Mouse (Mus musculus): Measurements from ENCODE around the gene Trim33.
A peak's percentile ranks its signal among the peaks of the same experiment; 100 is the strongest.

The Trim33 gene

DNA sequence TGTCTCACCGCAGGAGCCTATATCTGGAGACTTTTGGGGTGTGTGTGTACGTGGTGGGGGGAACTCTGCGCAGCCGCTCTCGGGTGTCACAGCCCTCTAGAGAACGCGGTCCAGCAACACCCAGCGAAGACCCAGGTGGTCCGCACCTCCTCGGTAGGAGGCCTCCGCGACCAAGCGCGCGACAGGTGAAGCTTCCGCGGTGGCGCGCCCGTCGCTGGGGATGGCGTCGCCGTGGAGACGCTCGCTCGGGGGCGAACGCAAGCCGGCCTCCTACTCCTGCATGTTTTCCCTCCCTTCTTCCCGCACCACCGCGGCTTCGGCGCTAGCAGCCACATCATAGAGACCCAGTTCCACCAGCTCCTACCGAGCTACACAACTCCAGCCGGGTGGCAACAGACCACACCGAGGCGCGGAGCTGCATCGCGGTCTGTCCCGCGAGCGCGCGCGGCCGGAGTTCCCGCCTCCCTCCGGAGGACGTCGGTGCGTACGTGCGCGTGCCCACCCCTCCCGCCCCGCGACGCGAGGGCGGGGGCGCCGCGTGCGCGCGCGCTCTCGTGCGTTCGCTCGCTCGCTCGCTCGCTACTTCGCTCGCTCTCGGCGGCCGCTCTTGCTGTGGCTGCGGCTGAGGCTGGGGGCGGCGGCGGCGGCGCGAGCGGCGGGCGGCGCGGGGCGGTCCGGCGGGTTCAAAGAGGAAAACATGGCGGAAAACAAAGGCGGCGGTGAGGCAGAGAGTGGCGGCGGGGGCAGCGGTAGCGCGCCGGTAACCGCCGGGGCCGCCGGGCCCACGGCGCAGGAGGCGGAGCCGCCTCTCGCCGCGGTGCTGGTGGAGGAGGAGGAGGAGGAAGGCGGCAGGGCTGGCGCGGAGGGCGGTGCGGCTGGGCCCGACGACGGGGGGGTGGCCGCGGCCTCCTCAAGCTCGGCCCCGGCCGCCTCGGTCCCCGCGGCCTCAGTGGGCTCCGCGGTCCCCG, at the start of gene Trim33:
Trim33 (plus strand) TSS at position 112 of the 968 bp plus-strand sequence.
- peak; percentile 86 for DNase-seq

DNA sequence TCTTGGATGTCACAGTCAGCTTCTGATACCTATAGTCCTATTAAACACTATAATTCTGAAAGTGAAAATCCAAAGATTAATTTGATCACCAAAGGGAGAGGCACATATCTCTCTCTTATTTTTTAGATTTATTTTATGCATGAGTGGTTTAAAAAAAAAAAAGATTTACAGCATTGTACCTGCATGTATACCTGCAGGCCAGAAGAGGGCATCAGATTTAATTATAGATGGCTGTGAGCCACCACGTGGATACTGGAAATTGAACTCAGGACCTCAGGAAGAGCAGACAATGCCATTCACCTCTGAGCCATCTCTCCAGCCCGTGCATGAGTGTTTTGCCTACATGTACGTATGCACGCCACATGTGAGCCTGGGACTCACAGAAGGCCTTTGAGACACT, 46.7 kb upstream of the Trim33 start:
- no peak for DNase-seq

DNA sequence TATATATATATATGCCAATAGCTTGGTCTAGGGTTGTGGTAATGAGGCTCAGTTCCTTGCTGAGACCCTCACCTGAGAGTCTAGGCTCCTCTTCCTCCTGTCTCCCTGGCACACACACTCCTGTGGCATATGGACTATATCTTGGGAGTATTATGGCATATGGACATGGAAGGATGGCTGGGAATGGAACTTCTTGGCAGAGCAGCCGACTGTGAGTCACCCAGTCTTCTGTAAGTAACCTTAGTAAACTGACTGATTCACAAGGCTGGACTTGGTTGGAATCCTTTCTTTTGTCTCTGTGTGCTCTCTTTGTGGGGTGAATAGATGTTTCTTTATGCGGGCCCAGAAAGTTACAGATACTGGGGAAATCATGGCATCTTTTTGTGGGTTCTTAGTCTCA, 37.6 kb upstream of the Trim33 start:
- no peak for DNase-seq

DNA sequence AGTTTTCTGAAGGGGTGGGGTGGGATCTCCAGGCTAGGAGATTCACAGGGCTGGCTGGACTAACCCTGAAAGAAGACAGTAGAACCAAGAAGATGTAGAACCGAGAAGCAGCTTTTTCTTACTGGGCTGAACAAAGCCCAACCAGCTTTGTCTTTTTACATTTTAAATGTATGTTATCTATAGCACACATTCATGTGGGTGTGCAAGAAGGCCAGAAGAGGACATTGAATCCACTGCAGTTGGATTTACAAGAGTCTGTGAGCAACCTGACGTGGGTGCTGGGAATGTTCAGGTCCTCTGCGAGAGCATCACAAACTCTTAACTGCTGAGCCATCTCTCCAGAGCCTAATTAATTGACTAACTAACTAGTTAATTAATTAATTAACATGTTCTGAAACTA, 36.9 kb upstream of the Trim33 start:
- DNase-seq = no peak

DNA sequence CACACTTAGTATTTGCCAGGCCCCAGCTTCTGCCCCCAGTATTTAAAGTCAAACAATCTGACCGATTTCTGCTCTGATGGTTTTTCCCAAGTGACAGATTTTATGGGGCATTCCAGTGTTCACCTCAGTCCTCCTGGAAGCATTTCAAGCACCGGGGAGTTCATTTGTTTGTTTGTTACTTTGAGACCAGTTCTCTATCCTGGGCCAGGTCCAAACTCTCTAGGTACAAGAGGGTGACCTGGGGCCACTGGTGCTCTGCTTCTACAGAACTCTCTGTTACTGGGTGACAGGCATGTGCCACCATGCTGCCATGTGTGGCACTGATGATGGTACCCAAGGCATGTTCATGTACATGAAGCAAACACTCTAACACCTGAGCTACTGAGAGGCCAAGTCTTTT, 35.6 kb upstream of the Trim33 start:
- DNase-seq = peak; percentile 36

DNA sequence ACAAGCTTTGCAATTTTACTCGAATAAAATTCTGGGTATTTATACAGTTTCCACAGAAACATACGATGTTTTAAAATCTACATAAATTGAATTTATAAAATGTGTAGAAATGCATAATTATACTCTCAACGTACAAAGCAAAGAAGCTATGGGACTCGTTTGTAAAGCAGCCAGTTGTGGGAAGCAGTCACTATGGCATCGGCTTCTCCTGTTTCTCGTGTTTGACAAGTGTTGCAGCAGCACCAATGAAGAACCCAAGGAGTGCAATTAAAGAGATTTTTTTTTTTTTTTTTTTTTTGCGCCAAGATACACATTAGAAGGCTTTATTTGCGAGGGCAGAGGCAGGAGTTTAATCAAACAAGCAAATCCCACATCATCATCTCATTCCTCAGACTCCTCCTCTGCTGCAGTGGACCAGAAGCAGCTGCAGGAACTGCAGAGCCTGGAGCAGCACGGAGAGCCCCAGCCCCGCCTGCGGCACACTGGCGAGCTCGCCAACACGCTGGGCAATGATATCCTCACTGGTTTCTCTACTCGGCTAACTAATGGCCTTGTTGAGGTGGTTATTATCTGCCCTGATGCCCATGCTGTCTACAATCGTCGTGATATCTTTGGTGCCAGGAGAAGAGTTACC, 32.3 kb upstream of the Trim33 start:
- no peak for DNase-seq

DNA sequence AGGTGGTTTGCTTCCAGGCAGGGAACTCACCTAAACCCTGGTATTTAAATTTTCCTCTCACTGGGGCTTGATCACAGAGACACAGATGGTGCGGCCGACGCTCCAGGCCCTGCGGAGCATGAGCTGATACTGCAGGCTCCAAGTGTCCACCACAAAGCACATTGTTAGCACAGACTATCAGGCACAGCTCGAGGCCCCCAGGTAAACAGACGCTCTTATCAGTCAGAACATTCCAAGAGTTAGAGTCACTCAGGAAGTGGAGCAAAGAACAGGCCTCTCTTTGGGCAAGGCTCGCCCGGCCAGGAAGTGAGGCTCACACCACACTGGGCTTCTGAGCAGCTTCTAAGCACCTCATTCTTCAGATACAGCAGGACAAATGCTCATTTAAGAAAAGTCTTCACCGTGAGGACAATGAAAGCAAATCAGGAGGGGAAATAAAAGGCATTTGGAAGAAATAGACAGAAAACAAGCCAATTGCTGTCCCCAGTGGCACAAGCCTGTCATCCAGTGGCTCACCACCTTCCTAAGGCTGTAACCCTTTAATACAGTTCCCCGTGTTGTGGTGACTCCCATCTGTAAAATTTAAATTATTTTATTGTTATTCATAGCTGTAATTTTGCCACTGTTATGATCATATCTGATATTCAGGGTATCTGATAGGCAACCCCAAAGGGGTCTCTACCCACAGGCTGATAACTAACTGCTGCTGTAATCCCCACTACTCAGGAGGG, 22.8 kb upstream of the Trim33 start:
- DNase-seq = no peak

DNA sequence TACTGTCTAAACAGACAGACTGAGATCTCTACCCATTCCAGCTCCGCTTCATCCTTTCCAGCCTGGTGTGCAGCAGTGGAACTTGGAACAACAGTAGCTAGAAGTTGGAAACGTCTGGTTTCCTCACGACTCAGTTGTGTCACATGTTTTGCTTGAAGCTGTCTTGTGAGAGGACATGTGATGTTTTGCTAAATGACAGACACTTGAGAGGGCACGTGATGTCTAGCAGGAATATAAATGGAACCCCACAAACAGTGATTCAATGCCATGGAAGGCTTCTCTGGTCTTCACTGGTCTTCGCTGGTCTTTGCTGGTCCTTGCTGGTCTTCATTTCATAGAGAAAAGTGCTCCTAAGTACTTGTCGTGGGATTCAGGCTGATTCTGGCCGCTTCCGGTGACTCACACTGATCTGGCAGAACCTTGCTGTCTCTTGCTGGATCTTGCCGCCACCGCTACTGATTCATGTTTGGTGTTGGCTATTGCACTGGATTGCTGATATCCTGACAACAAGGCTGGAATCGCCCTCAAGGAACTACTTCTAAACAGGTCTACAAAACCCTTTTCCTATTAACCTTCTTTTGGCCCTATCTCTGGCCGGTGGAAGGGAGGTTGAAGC, 16.2 kb upstream of the Trim33 start:
- no peak for DNase-seq

DNA sequence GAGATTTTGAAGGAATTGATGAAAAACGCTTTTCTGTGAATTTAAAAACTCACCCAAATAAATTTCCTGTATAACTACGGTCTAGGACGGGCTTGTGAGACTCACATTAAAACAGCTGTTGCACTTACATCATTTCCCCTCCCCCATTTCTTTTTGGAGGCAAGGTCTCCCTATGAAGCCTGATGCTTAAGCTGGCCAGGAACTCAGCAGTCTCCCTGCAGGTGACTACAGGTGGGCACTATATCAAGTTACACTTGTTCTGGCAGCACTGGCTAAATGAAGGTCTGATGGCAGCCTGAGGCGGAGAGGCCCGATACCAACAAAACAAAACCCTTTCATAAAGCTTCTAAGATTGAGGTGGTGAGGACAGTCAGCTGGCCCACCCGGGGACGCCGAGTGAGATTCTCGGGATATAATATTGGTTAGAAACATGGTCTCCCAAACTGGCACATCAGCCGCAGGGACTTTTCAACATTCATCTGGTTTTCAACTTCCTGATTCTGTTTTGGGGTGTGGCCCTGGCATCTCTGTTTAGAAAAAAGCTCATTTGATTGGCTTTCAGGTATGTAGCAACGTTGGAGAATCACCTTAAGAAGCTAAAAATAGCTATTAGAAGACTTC, 422 bp upstream of the Trim33 start:
- DNase-seq = no peak

DNA sequence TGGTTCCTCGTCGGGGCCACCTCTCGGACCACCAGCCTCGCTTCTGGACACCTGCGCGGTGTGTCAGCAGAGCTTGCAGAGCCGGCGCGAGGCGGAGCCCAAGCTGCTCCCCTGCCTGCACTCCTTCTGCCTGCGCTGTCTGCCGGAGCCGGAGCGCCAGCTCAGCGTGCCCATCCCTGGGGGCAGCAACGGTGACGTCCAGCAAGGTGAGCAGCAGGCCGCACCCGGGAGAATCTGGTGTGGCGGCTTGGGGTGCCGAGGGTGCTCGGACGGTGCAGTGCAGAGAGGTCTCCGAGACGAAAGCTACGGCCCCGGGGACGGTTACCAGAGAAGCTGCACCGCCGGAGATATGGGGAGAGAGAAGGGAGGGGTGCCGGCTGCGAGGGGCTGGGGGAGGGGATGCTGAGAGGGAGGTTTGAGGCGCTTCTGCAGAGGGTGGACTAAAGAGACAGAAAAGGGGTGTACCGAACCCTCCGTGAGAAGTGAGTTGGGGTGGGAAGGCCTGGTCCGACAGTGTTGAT, 1.2 kb downstream of the Trim33 start:
- DNase-seq = peak; percentile 37

DNA sequence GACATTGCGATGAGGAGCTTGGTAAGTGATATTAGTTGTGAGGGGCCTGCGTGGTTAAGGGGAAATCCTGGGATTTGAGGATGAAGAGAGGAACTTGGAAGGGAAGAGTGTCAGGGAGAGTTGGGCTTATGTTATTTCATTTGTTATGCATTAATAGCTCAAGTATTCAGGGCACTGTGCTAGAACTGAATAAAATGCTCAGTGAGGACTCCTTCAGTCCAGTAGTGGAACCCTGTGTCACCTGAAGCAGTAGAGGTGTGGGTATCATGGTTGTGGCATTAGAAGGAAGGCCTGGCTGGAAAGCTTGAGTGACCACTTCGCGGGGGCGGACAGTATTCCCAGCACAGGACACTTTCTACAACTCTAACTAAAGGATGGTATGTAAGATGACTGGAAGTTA, 1.8 kb downstream of the Trim33 start:
- DNase-seq = peak; percentile 20

DNA sequence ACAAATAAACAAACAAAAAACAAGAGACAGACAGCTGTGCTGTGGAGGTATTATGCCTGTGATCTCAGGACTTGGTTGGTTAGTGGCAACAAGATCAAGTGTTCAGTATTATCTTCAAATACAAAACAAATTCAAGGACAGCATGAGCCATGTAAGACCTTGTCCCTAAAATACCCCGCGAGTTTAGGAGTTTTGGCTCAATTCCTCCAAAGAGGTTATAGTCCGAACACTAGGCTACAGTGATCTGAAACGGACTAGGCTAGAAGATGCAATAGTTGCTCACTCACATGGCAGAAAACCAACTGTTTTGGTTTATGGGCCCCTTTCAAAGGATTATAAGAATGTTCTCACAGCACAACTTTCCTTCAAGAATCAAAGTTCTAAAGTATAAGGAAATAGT, 9.7 kb downstream of the Trim33 start:
- peak; percentile 50 for DNase-seq

DNA sequence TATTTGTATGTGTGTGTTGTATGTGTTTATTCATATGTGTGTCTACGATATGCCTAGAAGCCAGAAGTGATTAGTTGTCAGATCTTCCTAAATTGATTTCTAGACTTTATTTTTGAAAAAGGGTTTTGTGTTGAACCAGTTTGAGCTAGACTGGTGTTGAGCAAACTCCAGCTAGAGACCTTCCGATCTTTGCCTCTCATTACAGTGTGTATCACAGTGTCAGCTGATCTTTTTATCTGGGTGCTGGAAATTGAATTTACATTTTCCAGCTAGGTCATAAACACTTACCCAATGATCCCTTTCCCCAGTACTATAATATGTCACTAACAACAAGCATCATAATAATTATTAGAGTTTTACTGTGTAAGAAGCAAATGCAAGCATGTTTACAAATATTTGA, 12.0 kb downstream of the Trim33 start:
- DNase-seq = no peak

DNA sequence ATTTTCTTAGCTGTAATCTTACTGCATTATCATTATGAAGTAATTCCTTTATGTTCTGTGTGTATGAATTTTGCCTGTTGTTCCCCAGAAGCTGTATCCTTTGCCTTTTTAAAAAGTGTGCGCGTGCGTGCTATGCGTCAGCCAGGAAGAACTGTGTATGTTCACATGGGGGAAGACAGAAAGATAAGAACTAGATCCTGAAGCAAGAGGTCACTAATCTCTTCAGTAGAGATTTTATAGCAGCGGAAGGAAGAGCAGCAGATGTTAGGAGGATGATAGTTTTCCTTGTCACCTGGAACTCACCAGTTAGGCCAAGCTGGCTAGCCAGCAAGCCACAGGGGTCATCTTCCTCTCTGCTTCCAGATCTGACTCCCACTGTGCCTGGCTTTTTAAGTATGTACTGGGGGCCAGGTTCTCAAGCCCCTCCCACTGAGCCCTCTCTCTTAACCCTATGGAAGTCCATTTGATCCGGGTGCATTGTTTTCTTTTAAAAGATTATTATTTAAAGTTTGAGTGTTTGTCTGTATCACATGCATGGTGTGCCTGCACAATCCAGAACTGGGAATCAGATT, 26.4 kb downstream of the Trim33 start:
- no peak for DNase-seq

DNA sequence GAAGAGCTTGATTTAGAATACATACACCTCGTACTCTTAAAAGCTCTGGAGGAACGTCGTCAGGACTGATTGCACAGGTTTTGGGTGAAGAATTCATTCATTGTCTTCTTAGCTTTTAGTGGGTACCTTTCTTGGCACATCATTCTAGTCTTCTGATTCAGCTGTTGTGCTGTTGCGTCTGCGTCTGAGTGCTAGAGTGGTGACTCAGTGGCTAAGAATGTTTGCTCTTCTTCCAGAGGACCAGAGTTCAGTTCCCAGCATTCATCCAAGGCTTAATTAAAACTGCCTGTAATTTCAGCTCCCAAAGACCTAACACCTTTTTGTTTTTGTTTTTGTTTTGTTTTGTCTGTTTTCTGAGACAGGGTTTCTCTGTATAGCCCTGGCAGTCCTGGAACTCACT, 30.2 kb downstream of the Trim33 start:
- no peak for DNase-seq

DNA sequence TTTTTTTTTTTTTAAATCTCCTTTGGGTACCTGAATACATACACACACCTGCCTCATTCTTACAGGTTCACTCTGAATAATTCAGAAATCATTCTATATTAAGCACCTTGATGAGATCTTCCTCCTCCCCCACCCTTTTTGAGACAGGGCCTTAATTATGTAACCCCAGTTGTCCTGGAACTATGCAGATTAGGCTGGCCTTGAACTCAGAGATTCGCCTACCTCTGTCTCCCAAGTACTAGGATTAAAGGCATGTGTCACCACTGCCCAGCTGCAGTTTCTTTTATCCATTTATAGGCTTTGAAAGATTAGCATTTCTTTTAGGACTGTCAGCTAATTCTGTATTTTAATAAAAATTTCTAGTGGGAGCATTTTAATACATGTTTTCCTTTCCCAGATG, 30.7 kb downstream of the Trim33 start:
- DNase-seq = no peak

DNA sequence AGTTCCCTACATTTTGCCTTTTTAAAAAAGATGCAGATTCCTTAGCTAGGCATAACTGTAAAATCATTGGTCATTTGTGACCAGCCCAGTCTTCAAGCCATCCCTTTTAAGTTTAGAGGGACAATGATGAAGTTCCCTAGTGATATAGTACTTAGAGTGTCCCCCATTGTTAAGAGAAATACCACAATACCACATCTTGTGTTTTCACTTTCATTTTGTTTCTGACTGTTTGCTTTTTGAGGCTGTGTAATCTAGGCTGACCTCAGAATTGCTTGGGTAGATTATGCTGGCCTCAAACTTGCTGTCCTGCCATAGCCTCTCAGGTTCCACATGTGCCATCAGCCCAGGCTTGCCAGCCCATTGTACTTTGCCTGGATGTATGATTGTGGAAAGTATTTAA, 35.2 kb downstream of the Trim33 start:
- DNase-seq = no peak

DNA sequence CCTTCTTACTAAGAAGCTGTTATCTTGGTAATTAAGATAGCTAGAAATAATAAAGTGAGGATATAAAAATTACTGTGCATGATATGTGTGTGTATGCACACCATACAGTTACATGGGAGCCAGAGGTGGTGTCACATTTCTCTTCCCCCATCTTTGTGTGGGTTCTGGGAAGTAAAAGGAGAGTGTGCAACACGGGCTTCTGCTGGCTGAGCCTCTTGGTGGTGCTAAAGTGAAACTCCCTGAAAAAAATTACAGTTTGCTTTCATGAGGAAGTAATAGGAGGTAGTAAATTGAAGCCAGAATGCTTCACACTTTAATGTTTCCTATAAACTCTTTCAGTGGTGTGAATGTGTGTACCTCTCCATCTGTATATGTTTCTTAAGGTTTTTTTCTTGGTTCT, 56.3 kb downstream of the Trim33 start:
- no peak for DNase-seq

DNA sequence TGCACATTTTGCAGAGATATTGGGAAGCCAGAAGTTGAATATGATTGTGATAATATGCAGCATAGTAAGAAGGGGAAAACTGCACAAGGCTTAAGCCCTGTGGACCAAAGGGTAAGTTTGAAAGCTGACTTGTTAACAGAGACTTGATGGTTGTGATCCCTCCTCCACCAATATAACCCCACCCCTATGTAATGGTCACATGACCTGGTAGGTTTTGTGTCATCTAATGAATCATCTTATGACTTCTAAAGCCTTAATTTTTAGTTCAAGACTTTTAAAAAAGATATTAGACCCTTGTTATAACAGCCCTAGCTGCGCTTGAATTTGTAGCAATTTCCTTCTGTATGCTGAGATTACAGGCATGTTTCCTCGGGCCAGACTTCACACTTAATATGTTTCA, 67.6 kb downstream of the Trim33 start:
- no peak for DNase-seq

DNA sequence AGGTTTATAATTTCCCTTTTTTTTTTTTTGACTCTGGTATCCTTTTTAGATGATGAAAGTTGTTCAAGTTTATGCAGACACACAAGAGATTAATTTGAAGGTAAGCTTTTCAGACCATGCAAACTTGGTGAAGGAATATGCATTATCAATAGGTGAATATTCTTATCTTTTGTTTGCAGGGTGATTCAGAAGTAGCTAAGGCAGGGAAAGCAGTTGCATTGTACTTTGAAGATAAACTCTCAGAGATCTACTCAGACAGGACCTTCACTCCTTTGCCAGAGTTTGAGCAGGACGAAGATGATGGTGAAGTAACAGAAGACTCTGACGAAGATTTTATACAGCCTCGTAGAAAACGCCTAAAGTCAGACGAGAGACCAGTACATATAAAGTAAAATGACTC, 74.4 kb downstream of the Trim33 start:
- DNase-seq = no peak

DNA sequence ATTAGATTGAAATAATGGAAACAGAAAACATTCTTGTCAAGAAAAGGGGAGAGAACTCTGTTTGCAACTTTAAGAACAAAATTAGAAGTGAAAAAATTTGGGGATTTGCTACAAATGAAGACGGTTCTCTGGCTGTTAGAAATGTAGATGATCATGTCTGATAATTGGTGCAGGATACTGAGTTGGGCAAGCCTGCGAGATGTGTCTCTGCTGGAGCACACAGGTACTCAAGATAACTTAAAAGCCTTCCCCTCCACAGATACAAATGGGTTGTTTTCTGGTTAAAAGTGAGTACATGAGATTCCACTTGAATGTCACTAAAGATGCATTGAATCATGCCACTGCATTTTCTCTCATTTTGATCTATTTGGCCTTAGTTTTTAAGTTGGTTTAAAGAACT, 74.9 kb downstream of the Trim33 start:
- no peak for DNase-seq

DNA sequence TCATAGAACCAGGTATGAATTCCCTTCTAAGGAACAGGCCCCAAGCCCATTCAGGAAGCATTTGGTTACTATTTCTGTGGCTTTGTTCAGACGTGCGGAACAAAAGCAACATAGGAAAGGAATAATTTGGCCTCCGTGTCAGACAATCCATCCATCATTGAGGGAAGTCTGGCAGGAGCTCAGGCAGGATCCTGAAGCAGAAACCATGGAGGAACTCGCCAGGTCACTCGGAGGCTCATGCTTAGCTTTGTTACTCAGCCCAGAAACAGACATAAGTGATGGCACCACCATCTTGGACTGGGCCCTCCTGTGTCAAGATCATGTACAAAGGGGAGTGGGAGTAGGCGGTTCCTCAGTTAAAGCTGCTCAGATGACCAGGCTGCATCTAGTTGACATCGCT, 82.1 kb downstream of the Trim33 start:
- DNase-seq = no peak

All from kidney, adult 9 months (tissue).